Mouse (Mus musculus): ENCODE data around the gene Ly6g5c.

Ly6g5c gene

DNA sequence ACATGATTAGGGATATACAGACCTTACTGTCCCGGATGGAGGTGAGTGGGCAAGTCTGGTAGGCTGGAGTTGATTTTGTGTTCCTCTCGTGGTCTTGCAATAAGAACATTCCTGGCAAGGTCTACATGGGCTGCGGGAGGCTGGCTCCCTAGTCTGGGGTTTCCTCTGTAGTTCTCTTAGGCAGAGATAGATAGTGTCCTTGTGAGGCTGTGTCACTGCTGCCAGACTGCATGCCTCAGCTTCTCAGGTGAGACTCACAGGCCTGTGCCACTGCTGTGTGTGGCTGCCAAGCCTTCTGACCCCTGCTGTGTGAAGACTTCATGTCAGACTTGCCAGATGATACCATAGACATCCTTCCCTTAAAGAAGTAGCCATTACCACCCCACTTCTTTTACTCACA, 31.2 kb downstream of the Ly6g5c start:
- no peak for DNase-seq (ENCODE audit: low read depth, low spot score)

DNA sequence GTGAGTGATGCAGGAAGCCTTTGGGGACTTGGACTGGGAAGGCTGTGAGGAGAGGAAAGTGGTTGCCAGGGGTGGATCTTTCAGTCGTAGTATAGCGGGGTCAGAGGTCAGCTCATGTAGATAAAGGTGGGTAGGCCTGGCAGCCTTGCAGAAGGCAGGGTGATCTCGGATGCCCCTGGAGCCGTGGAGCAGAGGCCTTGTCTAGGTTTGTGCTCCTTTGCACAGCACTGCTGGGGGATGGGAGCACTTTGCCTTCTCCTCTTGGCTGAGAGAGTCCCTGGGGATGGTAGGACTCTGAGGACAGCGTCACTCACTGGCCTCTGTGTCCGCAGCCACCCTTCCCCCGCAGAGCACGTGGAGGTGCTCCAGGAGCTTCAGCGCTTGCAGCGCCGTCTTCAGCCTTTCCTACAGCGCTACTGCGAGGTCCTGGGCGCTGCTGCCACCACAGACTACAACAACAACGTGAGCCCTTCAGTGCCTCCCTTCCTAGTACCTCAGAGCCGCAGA, 32.5 kb downstream of the Ly6g5c start:
- DNase-seq (ENCODE audit: low read depth, low spot score) = no peak

DNA sequence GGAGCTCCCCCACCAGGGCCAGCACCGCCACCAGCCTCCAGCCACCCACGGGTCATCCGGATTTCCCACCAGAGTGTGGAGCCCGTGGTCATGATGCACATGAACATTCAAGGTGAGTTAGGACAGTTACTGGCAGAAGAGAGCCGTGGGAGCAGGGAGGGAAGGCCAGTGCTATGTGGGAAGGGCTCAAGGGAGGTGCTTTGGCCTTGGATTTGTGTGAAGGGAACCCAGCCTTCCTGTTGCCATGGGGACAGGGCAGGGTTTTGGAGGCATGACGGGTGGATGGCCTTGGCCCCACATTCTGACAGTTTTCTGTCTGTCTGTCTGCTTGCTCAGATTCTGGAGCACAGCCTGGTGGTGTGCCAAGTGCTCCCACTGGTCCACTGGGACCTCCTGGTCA, 33.9 kb downstream of the Ly6g5c start:
- DNase-seq (ENCODE audit: low read depth, low spot score) = no peak

DNA sequence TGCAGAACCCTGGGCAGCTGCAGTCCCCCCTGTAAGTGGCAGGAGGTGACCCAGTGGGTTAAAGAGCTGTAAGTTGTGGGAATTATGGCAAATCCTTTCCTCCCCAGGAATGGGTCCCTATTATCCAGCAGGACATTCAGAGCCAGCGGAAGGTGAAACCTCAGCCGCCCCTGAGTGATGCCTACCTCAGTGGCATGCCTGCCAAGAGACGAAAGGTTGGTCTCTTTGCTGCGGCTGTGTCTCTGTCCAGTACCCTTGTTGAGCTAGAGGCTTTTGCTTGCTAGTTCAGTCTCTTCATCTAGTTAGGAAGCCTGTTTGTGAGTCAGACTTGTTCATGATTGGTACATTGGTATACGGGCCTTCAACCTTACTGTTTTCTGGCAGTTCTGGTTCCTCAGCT, 38.1 kb downstream of the Ly6g5c start:
- DNase-seq (ENCODE audit: low read depth, low spot score) = no peak

DNA sequence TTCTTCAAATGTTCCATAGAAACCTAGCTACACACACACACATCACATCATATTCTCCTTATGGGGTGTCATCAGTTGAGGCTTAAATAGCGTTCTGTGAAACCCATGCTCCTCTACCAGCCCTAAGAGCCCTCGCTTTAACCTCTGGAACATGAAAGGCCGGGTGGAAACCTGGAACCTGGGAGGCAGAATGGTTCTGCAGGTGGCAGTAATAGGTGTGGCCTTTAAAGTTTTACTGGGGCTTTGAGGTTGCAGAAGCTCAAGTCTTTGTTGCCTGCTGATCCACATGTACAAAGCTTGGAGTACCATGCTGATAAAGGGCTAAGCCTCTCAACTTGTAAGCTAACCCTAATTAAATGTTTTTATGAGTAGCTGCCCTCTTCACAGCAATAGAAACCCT, 39.3 kb downstream of the Ly6g5c start:
- DNase-seq (ENCODE audit: low read depth, low spot score) = no peak

DNA sequence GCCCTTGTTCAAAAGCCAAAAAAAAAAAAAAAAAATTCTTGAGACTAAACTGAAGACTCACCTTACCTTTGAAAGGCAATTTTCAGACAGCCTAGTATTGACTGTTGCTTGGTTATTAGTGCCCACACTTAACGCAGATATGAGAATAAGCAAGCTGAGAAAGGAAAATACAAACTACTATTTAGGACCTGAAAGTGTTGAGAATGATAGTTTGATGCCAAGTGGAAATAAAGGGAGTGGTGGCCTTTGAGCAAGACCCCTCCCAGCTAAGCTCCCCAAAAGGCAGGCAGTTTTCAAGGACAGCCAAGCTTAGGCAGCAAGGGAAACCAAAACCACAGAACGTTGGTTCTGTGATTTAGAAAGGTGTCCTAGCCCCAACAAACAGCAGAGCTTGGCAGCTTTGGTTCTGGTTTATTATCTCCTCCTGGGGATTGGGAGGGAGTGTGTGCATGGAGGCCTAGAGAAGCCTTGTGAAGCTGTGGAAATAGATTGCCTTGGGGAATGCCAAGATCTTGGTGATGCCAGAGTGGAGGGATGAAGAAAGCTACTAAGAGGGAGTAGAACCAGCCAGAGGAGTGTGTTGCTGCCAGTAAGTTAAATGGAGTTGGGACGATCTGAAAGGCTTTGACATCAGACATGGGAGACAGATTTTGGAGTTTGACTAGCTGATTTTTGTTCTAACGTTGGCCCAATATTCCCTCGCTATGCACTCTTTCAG, 40.0 kb downstream of the Ly6g5c start:
- DNase-seq (ENCODE audit: low read depth, low spot score) = no peak

DNA sequence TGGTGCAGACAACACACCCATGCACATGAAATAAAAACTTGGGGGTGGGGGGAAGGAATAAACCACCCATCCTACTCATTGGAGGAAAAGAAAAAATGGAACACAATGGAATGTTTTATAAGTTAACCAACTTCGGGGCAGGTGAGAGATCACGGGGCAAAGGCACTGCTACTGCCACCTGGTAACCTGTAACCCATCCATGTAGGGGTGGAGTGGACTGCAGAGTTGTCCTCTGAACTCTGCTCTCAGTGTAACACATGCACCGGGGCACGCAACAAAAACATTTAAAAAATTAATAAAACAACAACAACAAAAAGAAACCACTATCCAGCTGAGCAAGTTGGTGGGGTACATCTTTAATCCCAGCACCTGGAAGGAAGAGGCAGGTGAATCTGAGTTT, 44.0 kb downstream of the Ly6g5c start:
- no peak for DNase-seq (ENCODE audit: low read depth, low spot score)

DNA sequence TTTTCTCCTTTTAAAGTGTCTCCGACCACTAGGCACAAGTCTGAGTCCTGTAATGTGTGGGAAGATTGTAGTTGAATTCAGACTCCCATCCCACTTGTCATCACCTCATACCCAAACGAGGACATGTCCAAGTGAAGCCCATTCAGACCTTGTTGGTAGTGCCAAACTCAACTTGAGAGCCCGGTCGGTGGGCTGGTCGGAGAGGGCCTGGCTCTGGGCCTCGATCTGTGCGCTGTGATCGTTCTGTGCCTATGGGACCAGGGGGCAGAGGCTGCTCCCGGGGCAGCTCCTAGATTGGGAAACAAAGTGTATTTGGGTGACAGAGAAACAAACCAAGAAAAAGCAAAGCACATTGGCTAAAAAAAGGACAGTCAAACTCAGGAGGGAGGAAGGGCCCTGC, 45.0 kb downstream of the Ly6g5c start:
- DNase-seq (ENCODE audit: low read depth, low spot score) = no peak

DNA sequence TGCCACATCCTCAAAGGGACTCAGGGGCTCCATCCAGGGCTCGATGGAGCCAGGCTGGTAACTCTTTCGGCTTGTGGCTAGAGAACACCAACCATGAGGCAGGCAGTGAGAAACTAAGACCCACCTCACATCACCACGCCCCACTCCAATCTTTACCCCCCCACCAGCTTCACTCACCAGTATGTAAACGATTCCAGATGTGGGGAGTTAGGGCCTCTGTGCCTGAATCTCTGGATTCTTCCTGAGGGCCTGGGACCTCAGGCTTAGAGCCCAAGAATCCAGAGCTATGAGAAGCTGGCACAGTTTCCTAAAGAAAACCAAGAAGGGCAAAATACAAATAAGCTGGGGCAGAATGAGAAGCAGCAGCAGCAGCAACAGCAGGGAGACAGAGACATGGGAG, 45.9 kb downstream of the Ly6g5c start:
- no peak for DNase-seq (ENCODE audit: low read depth, low spot score)

DNA sequence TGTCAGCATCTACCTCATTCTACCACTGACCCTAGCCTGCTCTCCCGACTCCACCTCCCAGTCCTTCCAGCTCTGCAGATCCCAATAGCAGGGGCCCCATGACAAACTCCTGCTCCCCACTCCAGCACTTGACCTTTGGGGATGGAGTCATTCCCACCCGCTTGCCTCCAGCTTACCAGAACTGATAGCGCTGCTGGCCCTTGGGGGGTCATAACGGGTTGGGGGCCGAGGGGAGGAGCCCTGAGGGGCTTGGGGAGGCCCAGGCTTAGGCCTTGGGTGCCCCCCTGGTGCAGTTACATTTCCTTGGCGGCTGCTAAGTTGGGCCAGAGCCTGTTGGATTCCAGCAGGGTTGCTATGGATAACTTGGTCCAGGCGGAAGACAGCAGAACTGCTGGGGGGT, 46.5 kb downstream of the Ly6g5c start:
- DNase-seq (ENCODE audit: low read depth, low spot score) = no peak

DNA sequence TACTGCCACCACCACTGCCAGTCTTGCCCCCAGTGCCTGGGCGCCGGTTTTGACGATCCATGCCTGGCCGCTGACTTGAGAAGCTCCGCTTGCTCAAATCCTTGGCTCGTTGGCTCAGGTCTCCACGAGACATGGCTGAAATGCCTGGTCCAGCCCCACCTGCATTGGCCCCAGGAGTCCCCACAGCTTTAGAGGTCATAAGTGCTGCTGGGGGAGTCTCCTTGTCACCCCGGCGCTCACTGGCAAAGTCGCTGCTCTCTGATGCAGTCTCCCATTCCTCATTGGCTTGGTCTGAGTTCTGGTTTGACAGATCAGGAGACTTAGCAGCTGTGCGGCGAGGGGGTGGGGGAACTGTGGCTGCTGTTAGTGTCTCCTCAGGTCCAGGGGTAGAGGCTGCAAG, 47.4 kb downstream of the Ly6g5c start:
- no peak for DNase-seq (ENCODE audit: low read depth, low spot score)

DNA sequence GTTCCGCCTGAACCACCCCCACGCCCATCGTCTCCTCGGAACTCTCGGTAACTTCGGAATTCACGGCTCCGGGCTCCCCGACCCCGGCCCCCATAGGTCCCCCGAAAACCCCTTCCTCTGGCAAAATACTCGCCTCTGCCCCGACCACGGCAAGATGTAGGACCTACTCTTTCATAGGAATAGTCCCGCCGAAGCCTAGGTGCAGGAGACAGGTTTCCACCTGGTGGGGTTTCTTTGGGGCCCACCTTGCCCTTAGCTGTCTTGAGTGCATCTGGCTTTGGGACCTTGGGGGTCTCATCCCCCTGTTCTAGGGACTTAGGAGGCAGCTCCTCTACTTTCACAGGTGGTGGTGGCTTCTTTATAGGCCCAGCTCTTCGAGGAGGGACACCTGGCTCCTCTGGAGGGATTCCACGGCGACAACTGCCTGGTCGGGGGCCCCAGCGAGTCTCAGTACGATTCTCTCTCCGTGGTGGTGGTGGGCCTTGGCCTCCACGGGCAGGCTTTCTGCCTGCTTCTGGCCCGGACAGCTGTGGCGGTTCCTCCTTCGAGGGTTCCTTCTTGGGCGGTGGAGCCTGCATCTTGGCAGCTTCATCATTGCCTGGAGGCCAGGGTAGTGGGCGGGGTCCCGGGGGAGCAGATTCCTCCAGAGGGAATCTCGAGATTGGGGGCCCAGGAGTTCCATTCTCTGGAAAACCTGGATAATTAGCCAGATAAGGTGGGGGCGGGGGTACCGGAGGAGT, 48.6 kb downstream of the Ly6g5c start:
- DNase-seq (ENCODE audit: low read depth, low spot score) = no peak

DNA sequence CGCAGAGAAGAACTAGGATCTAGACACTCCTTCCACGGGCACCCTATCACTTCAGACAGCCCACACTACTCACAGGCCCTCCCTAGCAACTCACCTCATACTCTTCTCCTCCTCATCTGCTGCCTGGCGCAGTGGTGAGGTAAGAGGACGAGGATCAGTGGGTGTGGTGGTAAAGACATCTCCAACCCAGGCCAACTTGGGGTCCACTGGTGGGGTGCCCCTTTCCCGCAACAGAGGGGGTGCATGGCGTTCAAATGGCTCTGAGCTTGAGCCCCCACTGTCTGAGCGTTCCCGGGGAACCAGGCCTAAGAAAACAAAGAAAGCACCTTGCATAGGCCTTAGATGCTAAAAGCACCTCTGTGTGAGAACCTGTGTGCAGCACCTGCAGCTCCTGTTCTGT, 49.2 kb downstream of the Ly6g5c start:
- DNase-seq (ENCODE audit: low read depth, low spot score) = no peak

DNA sequence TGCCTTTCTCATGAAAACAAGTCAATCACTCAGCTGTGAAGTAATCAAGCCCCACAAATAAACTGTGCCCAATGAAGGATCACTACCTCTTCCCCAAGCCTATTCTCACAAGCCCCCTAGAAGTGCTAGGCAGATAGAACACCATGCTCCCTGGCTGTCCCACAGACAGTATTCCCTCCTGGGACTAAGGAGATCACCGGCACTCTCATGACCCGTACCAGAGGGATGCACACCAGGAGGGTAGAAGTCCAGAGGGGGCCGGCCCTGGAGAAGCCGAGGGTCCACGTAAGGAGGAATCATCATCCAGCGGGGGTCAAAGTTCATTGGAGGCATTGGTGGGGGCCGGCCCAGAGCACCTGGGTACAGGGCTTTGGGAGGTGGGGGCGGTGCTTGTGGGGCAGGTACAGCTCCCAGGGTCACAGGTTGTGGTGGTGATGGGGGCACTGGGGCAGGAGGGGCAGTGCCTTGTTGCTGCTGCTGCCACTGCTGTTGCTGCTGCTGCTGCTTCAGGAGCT, 49.6 kb downstream of the Ly6g5c start:
- DNase-seq (ENCODE audit: low read depth, low spot score) = no peak

DNA sequence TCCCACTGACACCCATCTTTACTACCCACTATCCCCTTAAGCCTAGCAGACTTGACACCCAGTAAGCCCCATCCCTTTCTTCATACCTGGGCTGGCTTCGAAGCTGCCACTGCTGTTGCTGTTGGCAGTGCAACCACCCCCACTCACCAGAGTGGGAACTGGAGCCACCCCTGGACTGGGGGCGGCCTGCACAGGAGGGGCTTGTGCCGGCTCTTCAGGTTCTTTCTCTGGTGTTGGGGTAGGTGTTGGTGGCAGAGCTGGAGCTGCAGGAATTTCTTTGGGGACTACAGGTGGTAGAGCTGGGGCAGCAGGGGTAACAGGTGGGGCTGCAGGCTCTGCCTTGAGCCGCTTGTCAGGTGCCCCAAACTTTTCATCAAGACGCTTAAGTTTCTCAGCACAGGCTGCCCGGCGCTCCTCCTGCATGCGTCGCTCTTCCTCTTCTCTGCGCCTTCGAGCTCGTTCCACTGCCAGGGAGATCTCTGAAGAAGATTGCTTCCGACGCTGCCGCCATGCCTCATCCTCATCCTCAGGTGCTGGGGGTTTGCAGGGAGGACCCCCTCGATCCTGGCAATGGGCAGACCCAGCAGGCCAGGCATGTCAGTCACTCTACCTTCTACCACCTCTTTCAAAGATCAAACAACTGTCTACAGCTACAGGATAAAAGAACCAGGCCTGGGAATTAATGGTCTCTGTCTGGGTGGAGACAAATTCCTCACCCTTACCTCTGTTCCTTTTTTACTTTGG, 50.9 kb downstream of the Ly6g5c start:
- no peak for DNase-seq (ENCODE audit: low read depth, low spot score)

DNA sequence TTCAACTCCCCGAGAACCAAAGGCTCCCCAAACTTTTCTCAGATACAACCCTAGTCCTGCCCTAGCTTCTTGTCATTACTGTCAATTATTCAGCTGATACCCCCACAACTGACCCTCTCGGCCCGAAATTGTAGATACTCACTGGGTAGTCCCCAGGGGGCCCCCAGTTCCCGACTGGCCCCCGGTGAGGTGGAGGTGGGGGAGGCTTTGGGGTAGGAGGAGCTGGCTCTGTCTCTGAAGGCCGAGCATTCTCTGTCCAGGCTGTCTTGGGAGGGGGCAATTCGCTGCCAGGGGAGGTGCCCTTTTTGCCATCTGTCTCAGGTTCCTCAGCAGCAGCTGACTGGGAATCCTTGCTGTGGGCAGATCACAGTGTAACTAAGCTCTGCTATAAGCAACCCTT, 51.6 kb downstream of the Ly6g5c start:
- DNase-seq (ENCODE audit: low read depth, low spot score) = no peak

DNA sequence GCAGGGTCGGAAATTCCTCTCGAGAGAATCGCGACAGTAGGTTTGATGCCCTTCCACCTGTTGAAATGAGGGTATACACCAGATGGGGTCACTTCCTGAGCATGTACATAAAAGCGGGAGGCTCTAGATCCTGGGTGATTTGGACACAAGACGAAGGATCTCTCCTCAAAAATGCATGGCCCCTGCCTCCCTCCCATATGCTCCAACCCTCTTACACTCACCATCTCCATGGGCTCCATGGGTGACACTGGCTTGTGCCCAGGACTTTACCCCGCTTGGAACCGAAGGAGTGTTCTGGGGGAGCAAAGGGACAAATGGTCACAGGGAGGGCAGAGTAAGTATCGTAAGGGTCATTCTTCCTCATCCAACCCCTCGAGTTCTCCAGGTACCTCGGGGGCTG, 53.3 kb downstream of the Ly6g5c start:
- DNase-seq (ENCODE audit: low read depth, low spot score) = no peak

All from CD4-positive, CD25-positive, alpha-beta regulatory T cell, adult 2 months (primary cell).